Comparison of ENCODE assay signal across 20 mouse cellular contexts in the genomic region with DNA sequence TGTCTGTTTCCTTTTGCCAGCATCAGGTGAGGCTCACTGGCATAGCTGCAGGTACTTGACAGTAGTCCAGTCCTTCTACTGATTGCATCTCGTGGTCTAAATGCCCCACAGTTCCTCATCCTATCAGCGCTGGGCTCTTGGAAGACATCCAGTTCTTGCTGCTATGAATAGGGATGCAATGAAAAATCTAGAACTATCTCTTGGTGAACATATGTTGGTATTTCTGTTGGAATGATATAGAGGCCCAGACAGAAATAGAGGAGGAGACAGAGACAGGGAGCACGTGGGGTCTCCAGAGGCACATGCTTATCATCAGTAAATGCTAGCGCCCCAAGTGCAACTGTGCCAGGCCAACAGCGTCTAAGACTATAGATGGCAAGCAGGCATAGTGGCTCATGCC.
DNase-seq lines count a peak whose midpoint lies in the region; ATAC-seq lines count a peak whose summit lies in the region.
"Had no signal": no experiment of that assay in that cellular context is flagged by ENCODE, and none has a peak within 500 bp of the region (broad histone marks: within the 10 kb centered on the region; RNA-seq: fewer than 3 reads in every experiment).

No protein-coding gene starts in this region.

- no peak for DNase-seq in heart, postnatal 25 days (ENCODE audit: low spot score)
- DNase-seq in right cerebral cortex, postnatal 14 days = peak; percentile 57
- no peak for DNase-seq in right cerebral cortex, postnatal 25 days
- no peak for DNase-seq in hindbrain, embryonic 11.5 days (ENCODE audit: low spot score)
- DNase-seq in lung, postnatal 25 days (ENCODE audit: low spot score) = no peak
- DNase-seq: gastrocnemius, postnatal 25 days; kidney, adult 18-20 months; kidney, postnatal 10 days; liver, embryonic 13.5 days; thymus, postnatal 25 days had no signal

- whole genome bisulfite sequencing in heart, embryonic 15.5 days = 44% methylated on average over 5 of the region's 5 CpGs
- 87% methylated on average over 5 of the region's 5 CpGs for WGBS in hindbrain, embryonic 11.5 days

- no peaks in the 10 kb centered on the region for H3K9me3 ChIP-seq in heart, embryonic 15.5 days (replicated peaks)
- no peaks in the 10 kb centered on the region for H3K9me3 ChIP-seq in hindbrain, embryonic 11.5 days (ENCODE audit: control insufficient read depth, low read length)
- H3K9me3 ChIP-seq: embryonic facial prominence, embryonic 13.5 days; G1E; heart, embryonic 10.5 days; limb, embryonic 12.5 days; liver, embryonic 13.5 days; lung, embryonic 15.5 days; midbrain, embryonic 15.5 days had no signal

- H3K4me1 ChIP-seq in heart, embryonic 15.5 days (replicated peaks) = peaks cover 19% of the 10 kb centered on the region
- no peaks in the 10 kb centered on the region for H3K4me1 ChIP-seq in hindbrain, embryonic 11.5 days (replicated peaks; ENCODE audit: control insufficient read depth, insufficient read depth, low read length)
- H3K4me1 ChIP-seq: liver, embryonic 13.5 days had no signal

- no peaks in the 10 kb centered on the region for H3K36me3 ChIP-seq in heart, embryonic 15.5 days
- H3K36me3 ChIP-seq in hindbrain, embryonic 11.5 days (ENCODE audit: control insufficient read depth, insufficient read depth, low read length) = no peaks in the 10 kb centered on the region
- H3K36me3 ChIP-seq: embryonic facial prominence, embryonic 13.5 days; G1E; heart, embryonic 10.5 days; limb, embryonic 12.5 days; liver, embryonic 13.5 days; lung, embryonic 15.5 days; midbrain, embryonic 15.5 days had no signal

- H3K4me3 ChIP-seq in heart, embryonic 15.5 days = no peak overlapping the region
- no peak overlapping the region for H3K4me3 ChIP-seq in hindbrain, embryonic 11.5 days (ENCODE audit: low read depth, low read length)
- H3K4me3 ChIP-seq: embryonic facial prominence, embryonic 13.5 days; heart, embryonic 10.5 days; limb, embryonic 12.5 days; liver, embryonic 13.5 days; lung, embryonic 15.5 days; midbrain, embryonic 15.5 days had no signal

- intact Hi-C loops in heart, postnatal 25 days (cut with DNase I) = no loop called here

- H3K4me2 ChIP-seq in heart, embryonic 15.5 days = no peak overlapping the region
- no peak overlapping the region for H3K4me2 ChIP-seq in hindbrain, embryonic 11.5 days (replicated peaks; ENCODE audit: low read depth, low read length)
- H3K4me2 ChIP-seq: embryonic facial prominence, embryonic 13.5 days; limb, embryonic 12.5 days; liver, embryonic 13.5 days; lung, embryonic 15.5 days; midbrain, embryonic 15.5 days had no signal

- H3K9ac ChIP-seq in heart, embryonic 15.5 days = no peak overlapping the region
- H3K9ac ChIP-seq in hindbrain, embryonic 11.5 days (ENCODE audit: low read depth, low read length) = no peak overlapping the region
- H3K9ac ChIP-seq: embryonic facial prominence, embryonic 13.5 days; limb, embryonic 12.5 days; liver, embryonic 13.5 days; lung, embryonic 15.5 days; midbrain, embryonic 15.5 days had no signal

- ATAC-seq in heart, embryonic 15.5 days (replicated peaks; ENCODE audit: insufficient number of reproducible peaks, insufficient read depth, low FRiP score, low read depth) = peak; percentile 49; the same call in 1 of the 2 replicates
- ATAC-seq in common myeloid progenitor, adult 5-6 weeks (replicated peaks; ENCODE audit: low read depth, poor library complexity, severe bottlenecking) = 0 out of 2 replicates have a peak, but pooled peaks have one; percentile 39
- no peak for ATAC-seq in hindbrain, embryonic 11.5 days (ENCODE audit: low FRiP score)
- ATAC-seq: CD4-positive, CD25-positive, alpha-beta regulatory T cell, adult 4 months; midbrain, embryonic 15.5 days had no signal

- H3K27me3 ChIP-seq in heart, embryonic 15.5 days = no peaks in the 10 kb centered on the region
- H3K27me3 ChIP-seq in hindbrain, embryonic 11.5 days (ENCODE audit: control insufficient read depth, insufficient read depth, low read length) = no peaks in the 10 kb centered on the region
- H3K27me3 ChIP-seq: embryonic facial prominence, embryonic 13.5 days; limb, embryonic 12.5 days; liver, embryonic 13.5 days; lung, embryonic 15.5 days; midbrain, embryonic 15.5 days had no signal

- 0 out of 2 replicates have a peak overlapping the region, but pooled peaks have one; percentile 11 for H3K27ac ChIP-seq in heart, embryonic 15.5 days
- H3K27ac ChIP-seq in hindbrain, embryonic 11.5 days (ENCODE audit: low read depth, low read length) = no peak overlapping the region
- H3K27ac ChIP-seq: embryonic facial prominence, embryonic 13.5 days; heart, embryonic 10.5 days; limb, embryonic 12.5 days; liver, embryonic 13.5 days; lung, embryonic 15.5 days; midbrain, embryonic 15.5 days; stomach, postnatal 0 days had no signal
